Mouse (Mus musculus) MEL (cell line): Measurements from ENCODE around the gene Gclc. TPM values are rescaled to one million over a fixed set of nuclear protein-coding genes. Genes with fewer than 3 reads are reported as not detected.

Experiments
- DNase-seq: peaks from one replicate; pipeline ENCODE4 v3.0.0; 2011; ENCODE audit warnings: low read depth, low spot score
- H3K27ac ChIP-seq: 2 replicates; pipeline ENCODE4 v1.5.1; 2012; ENCODE audit warnings: low read depth, mild to moderate bottlenecking, control low read depth, low read length, moderate library complexity; ENCODE audit not compliant: control insufficient read depth
- H3K27me3 ChIP-seq, 2 experiments: fragments of 150-350 bp in 1 of 2; sonication (generic) in 1 of 2; 2 replicates each; pipeline ENCODE4 v1.6.1; 2012; ENCODE audit warnings: low read length in 2 of 2, mild to moderate bottlenecking in 2 of 2, improper control_type of control experiment in 1 of 2, moderate library complexity in 1 of 2; ENCODE audit not compliant: insufficient read depth in 2 of 2, control insufficient read depth in 1 of 2
- H3K36me3 ChIP-seq, 2 experiments: 2 replicates each; pipeline ENCODE4 v1.6.1; 2012 to 2014; ENCODE audit warnings: low read length in 2 of 2, improper control_type of control experiment in 1 of 2, inconsistent platforms in 1 of 2, mild to moderate bottlenecking in 1 of 2; ENCODE audit not compliant: insufficient read depth in 2 of 2, control insufficient read depth in 1 of 2
- H3K4me1 ChIP-seq, 2 experiments: fragments of 150-350 bp in 1 of 2; sonication (generic) in 1 of 2; 2 replicates each; pipeline ENCODE4 v1.6.1; 2012; ENCODE audit warnings: low read length in 2 of 2, improper control_type of control experiment in 1 of 2, mild to moderate bottlenecking in 1 of 2; ENCODE audit not compliant: insufficient read depth in 2 of 2, control insufficient read depth in 1 of 2
- H3K4me3 ChIP-seq, 2 experiments: fragments of 150-350 bp in 1 of 2; sonication (generic) in 1 of 2; 2 replicates each; pipeline ENCODE4 v1.5.1; 2012; ENCODE audit warnings: low read depth in 2 of 2, low read length in 2 of 2, mild to moderate bottlenecking in 2 of 2, moderate library complexity in 2 of 2, control low read depth in 1 of 2, improper control_type of control experiment in 1 of 2; ENCODE audit not compliant: control insufficient read depth in 1 of 2, insufficient read depth in 1 of 2
- H3K79me2 ChIP-seq: 2 replicates; pipeline ENCODE4 v1.6.1; 2012; ENCODE audit warnings: mild to moderate bottlenecking, low read length, moderate library complexity; ENCODE audit not compliant: control insufficient read depth, poor library complexity, insufficient read depth
- H3K9ac ChIP-seq: 2 replicates; pipeline ENCODE4 v1.6.1; 2012; ENCODE audit warnings: low read depth, mild to moderate bottlenecking, control low read depth, low read length, moderate library complexity; ENCODE audit not compliant: control insufficient read depth, poor library complexity, severe bottlenecking
- H3K9me3 ChIP-seq: fragments of 150-350 bp; sonication (generic); replicated peaks from 2 replicates; pipeline ENCODE4 v1.6.1; 2012; ENCODE audit warnings: mild to moderate bottlenecking, low read length, improper control_type of control experiment, moderate library complexity; ENCODE audit not compliant: insufficient read depth
- BHLHE40 ChIP-seq: IDR thresholded peaks from 2 replicates; pipeline ENCODE4 v1.6.1; 2012; ENCODE audit warnings: low read depth, mild to moderate bottlenecking, inconsistent platforms, low read length, improper control_type of control experiment, borderline replicate concordance
- CHD2 ChIP-seq: IDR thresholded peaks from 2 replicates; pipeline ENCODE4 v1.6.1; 2011; ENCODE audit warnings: low read length, improper control_type of control experiment
- CTCF ChIP-seq, 3 experiments: IDR thresholded peaks in 2 of 3; conservative IDR thresholded peaks in 1 of 3; 2 replicates each; pipeline ENCODE4 v1.5.1; 2011 to 2012; ENCODE audit warnings: low read length in 3 of 3, low read depth in 2 of 3, mild to moderate bottlenecking in 2 of 3, improper control_type of control experiment in 1 of 3, inconsistent platforms in 1 of 3, mixed read lengths in 1 of 3, moderate library complexity in 1 of 3; ENCODE audit not compliant: control insufficient read depth in 1 of 3, insufficient read depth in 1 of 3, poor library complexity in 1 of 3, severe bottlenecking in 1 of 3
- EP300 ChIP-seq, 2 experiments: IDR thresholded peaks; 2 replicates each; pipeline ENCODE4 v1.6.1; 2011; ENCODE audit warnings: improper control_type of control experiment in 2 of 2, low read length in 2 of 2, low read depth in 1 of 2, mild to moderate bottlenecking in 1 of 2
- GATA1 ChIP-seq: IDR thresholded peaks from 2 replicates; pipeline ENCODE4 v1.6.1; 2011; ENCODE audit warnings: low read depth, low read length, improper control_type of control experiment
- KAT2A ChIP-seq: conservative IDR thresholded peaks from 2 replicates; pipeline ENCODE4 v1.6.1; 2012; ENCODE audit warnings: low read depth, low read length, improper control_type of control experiment, inconsistent platforms
- MAFK ChIP-seq: IDR thresholded peaks from 2 replicates; pipeline ENCODE4 v1.6.1; 2011; ENCODE audit warnings: low read depth, mild to moderate bottlenecking, low read length, improper control_type of control experiment, borderline replicate concordance
- MAX ChIP-seq: IDR thresholded peaks from 2 replicates; pipeline ENCODE4 v1.6.1; 2011; ENCODE audit warnings: low read length, improper control_type of control experiment
- MXI1 ChIP-seq: IDR thresholded peaks from 2 replicates; pipeline ENCODE4 v1.6.1; 2011; ENCODE audit warnings: mild to moderate bottlenecking, low read depth, low read length, improper control_type of control experiment
- MYB ChIP-seq: IDR thresholded peaks from 2 replicates; pipeline ENCODE4 v1.6.1; 2011; ENCODE audit warnings: mild to moderate bottlenecking, low read depth, low read length, improper control_type of control experiment
- MYC ChIP-seq: IDR thresholded peaks from 2 replicates; pipeline ENCODE4 v1.6.1; 2011; ENCODE audit warnings: low read depth, mild to moderate bottlenecking, low read length, improper control_type of control experiment, moderate library complexity
- POLR2A ChIP-seq, 2 experiments: IDR thresholded peaks; 2 replicates each; pipeline ENCODE4 v1.6.1; 2011 to 2012; ENCODE audit warnings: low read length in 2 of 2, mild to moderate bottlenecking in 2 of 2, control low read depth in 1 of 2, improper control_type of control experiment in 1 of 2, low read depth in 1 of 2, moderate library complexity in 1 of 2; ENCODE audit not compliant: control insufficient read depth in 1 of 2, insufficient read depth in 1 of 2, poor library complexity in 1 of 2
- RAD21 ChIP-seq: IDR thresholded peaks from 2 replicates; pipeline ENCODE4 v1.6.1; 2011; ENCODE audit warnings: mild to moderate bottlenecking, low read depth, low read length, improper control_type of control experiment
- RCOR1 ChIP-seq: IDR thresholded peaks from 2 replicates; pipeline ENCODE4 v1.6.1; 2012; ENCODE audit warnings: low read depth, mild to moderate bottlenecking, inconsistent platforms, low read length, improper control_type of control experiment
- SMC3 ChIP-seq: IDR thresholded peaks from 2 replicates; pipeline ENCODE4 v1.6.1; 2011; ENCODE audit warnings: low read depth, low read length, improper control_type of control experiment
- TAL1 ChIP-seq: IDR thresholded peaks from 2 replicates; pipeline ENCODE4 v1.6.1; 2012; ENCODE audit warnings: mild to moderate bottlenecking, inconsistent platforms, low read length, moderate library complexity, mixed read lengths
- USF1 ChIP-seq: IDR thresholded peaks from 2 replicates; pipeline ENCODE4 v1.6.1; 2014; ENCODE audit warnings: low read depth, mild to moderate bottlenecking, inconsistent platforms, low read length, improper control_type of control experiment, moderate library complexity
- USF2 ChIP-seq, 2 experiments: IDR thresholded peaks; 2 replicates each; pipeline ENCODE4 v1.6.1; 2011 to 2012; ENCODE audit warnings: improper control_type of control experiment in 2 of 2, low read length in 2 of 2, borderline replicate concordance in 1 of 2, inconsistent platforms in 1 of 2, low read depth in 1 of 2, mild to moderate bottlenecking in 1 of 2; ENCODE audit not compliant: insufficient read depth in 1 of 2
- ZMIZ1 ChIP-seq: IDR thresholded peaks from 2 replicates; pipeline ENCODE4 v1.6.1; 2012; ENCODE audit warnings: low read depth, mild to moderate bottlenecking, inconsistent platforms, low read length, improper control_type of control experiment, moderate library complexity
- ZNF384 ChIP-seq: IDR thresholded peaks from 2 replicates; pipeline ENCODE4 v1.6.1; 2012; ENCODE audit warnings: low read depth, mild to moderate bottlenecking, inconsistent platforms, low read length, improper control_type of control experiment
- polyA plus RNA-seq, 2 experiments: library from polyadenylated mRNA; stranded (reverse) in 1 of 2; unstranded in 1 of 2; fragments of >175 nt in 1 of 2; fragments of >200 nt in 1 of 2; gene quantifications; 2 replicates each; pipeline versions ENCODE4 v1.2.1 to v1.2.4; 2012; ENCODE audit warnings: low replicate concordance in 2 of 2, low read depth in 1 of 2; ENCODE audit not compliant: insufficient read length in 2 of 2, insufficient read depth in 1 of 2, missing spikeins in 1 of 2
- total RNA-seq: library from RNA; depleted of rRNA; stranded (reverse); fragments of 300-350 nt; gene quantifications from 2 replicates; pipeline ENCODE4 v1.2.3, GENCODE M21; 2012

Gene Gclc
- total and polyA plus RNA-seq, 3 experiments: 22.6 to 84.8 (median 50.4) TPM

GRCm38 (mm10) chr9:77783006-77783405 is 28.7 kb downstream of the Gclc start:
- Histone ChIP-seq H3K79me2 (no peaks in the 10 kb centered on the region), H3K9ac (no peak overlapping the region), H3K36me3 (peaks cover 0 to 49% of the 10 kb centered on the region in 2 experiments; a peak in 2 of 4 replicates), H3K4me1 (no peaks in the 10 kb centered on the region), H3K9me3 (no peaks in the 10 kb centered on the region), H3K4me3 (no peak overlapping the region), H3K27ac (no peak overlapping the region), H3K27me3 (no peaks in the 10 kb centered on the region)
- TF ChIP-seq RAD21 (no peak), ZNF384 (no peak), MXI1 (no peak), MAFK (no peak), CTCF (IDR thresholded peaks at IDR 0.05 in 2 of 3, conservative IDR thresholded peaks at IDR 0.05 in 1 of 3; ENCODE audit: control insufficient read depth in 1 of 3, insufficient read depth in 1 of 3, low read depth in 2 of 3, low read length in 3 of 3, poor library complexity in 1 of 3, severe bottlenecking in 1 of 3) (no peak), MYB (no peak), USF2 (IDR thresholded peaks at IDR 0.05; ENCODE audit: borderline replicate concordance in 1 of 2, insufficient read depth in 1 of 2, low read depth in 1 of 2, low read length in 2 of 2) (no peak), ZMIZ1 (no peak), TAL1 (no peak), SMC3 (no peak), RCOR1 (no peak), USF1 (no peak), BHLHE40 (no peak), EP300 (IDR thresholded peaks at IDR 0.05; ENCODE audit: low read depth in 1 of 2, low read length in 2 of 2) (no peak), MYC (no peak)
- no peak for DNase-seq

- Histone ChIP-seq H3K36me3 (peaks cover 0 to 39% of the 10 kb centered on the region in 2 experiments; a peak in 2 of 4 replicates), H3K79me2 (no peaks in the 10 kb centered on the region), H3K27ac (no peak overlapping the region), H3K27me3 (no peaks in the 10 kb centered on the region), H3K4me1 (no peaks in the 10 kb centered on the region), H3K9ac (no peak overlapping the region), H3K4me3 (no peak overlapping the region), H3K9me3 (no peaks in the 10 kb centered on the region)
- DNase-seq: no peak
- TF ChIP-seq USF2 (IDR thresholded peaks at IDR 0.05; ENCODE audit: borderline replicate concordance in 1 of 2, insufficient read depth in 1 of 2, low read depth in 1 of 2, low read length in 2 of 2): no peak
- TF ChIP-seq CTCF (IDR thresholded peaks at IDR 0.05 in 2 of 3, conservative IDR thresholded peaks at IDR 0.05 in 1 of 3; ENCODE audit: control insufficient read depth in 1 of 3, insufficient read depth in 1 of 3, low read depth in 2 of 3, low read length in 3 of 3, poor library complexity in 1 of 3, severe bottlenecking in 1 of 3): no peak
- TF ChIP-seq RAD21: no peak
- no peak for TF ChIP-seq MYB
- TF ChIP-seq CHD2: no peak
- no peak for TF ChIP-seq GATA1
- no peak for TF ChIP-seq ZNF384
- no peak for TF ChIP-seq KAT2A
- no peak for TF ChIP-seq POLR2A (IDR thresholded peaks at IDR 0.05; ENCODE audit: control insufficient read depth in 1 of 2, insufficient read depth in 1 of 2, low read depth in 1 of 2, low read length in 2 of 2, poor library complexity in 1 of 2)
- TF ChIP-seq MAX: no peak
Observed at GRCm38 (mm10) chr9:77785466-77785865, 31.1 kb downstream of the Gclc start.
